Mouse (Mus musculus) ES-Bruce4 (cell line): ENCODE measurements around the gene Herc4. TPM values are rescaled to one million over a fixed set of nuclear protein-coding genes. Genes with fewer than 3 reads are reported as not detected.

ENCODE experiments used
- H3K27ac ChIP-seq: 2 replicates; pipeline ENCODE4 v1.5.1; 2012; ENCODE audit warnings: low read length, inconsistent platforms; ENCODE audit not compliant: insufficient read depth
- H3K27me3 ChIP-seq: 2 replicates; pipeline ENCODE4 v1.6.1; 2012; ENCODE audit warnings: mild to moderate bottlenecking, low read length, inconsistent platforms; ENCODE audit not compliant: control insufficient read depth, poor library complexity, insufficient read depth, severe bottlenecking
- H3K36me3 ChIP-seq: 2 replicates; pipeline ENCODE4 v1.6.1; 2012; ENCODE audit warnings: inconsistent platforms, mild to moderate bottlenecking, low read length, moderate library complexity; ENCODE audit not compliant: control insufficient read depth, poor library complexity, insufficient read depth, severe bottlenecking
- H3K4me1 ChIP-seq: one replicate; pipeline ENCODE4 v1.8.1; 2011; ENCODE audit warnings: low read length; ENCODE audit not compliant: control insufficient read depth, insufficient read depth
- H3K4me3 ChIP-seq: 2 replicates; pipeline ENCODE4 v1.5.1; 2011; ENCODE audit warnings: low read depth, mild to moderate bottlenecking, low read length
- H3K9ac ChIP-seq: 2 replicates; pipeline ENCODE4 v1.6.1; 2012; ENCODE audit warnings: low read depth, mild to moderate bottlenecking, inconsistent platforms; ENCODE audit not compliant: poor library complexity, severe bottlenecking
- H3K9me3 ChIP-seq: replicated peaks from 2 replicates; pipeline ENCODE4 v1.6.1; 2012; ENCODE audit warnings: mild to moderate bottlenecking, low read length, inconsistent platforms; ENCODE audit not compliant: control insufficient read depth, poor library complexity, insufficient read depth, severe bottlenecking
- CTCF ChIP-seq: IDR thresholded peaks from one replicate; pipeline ENCODE4 v1.8.1; 2011; ENCODE audit warnings: low read depth, low read length
- EP300 ChIP-seq: IDR thresholded peaks from 2 replicates; pipeline ENCODE4 v1.6.1; 2011; ENCODE audit warnings: low read depth, low read length; ENCODE audit not compliant: insufficient read depth
- POLR2A ChIP-seq: IDR thresholded peaks from one replicate; pipeline ENCODE4 v1.8.1; 2011; ENCODE audit warnings: low read length; ENCODE audit not compliant: insufficient read depth
- polyA plus RNA-seq: library from polyadenylated mRNA; stranded (reverse); fragments of >200 nt; gene quantifications from 2 replicates; pipeline ENCODE4 v1.2.4, GENCODE M21; 2011; ENCODE audit warnings: low read depth; ENCODE audit not compliant: missing spikeins, insufficient read depth, insufficient read length

Herc4 gene
- polyA plus RNA-seq, 1 experiment, result 139 TPM

DNA sequence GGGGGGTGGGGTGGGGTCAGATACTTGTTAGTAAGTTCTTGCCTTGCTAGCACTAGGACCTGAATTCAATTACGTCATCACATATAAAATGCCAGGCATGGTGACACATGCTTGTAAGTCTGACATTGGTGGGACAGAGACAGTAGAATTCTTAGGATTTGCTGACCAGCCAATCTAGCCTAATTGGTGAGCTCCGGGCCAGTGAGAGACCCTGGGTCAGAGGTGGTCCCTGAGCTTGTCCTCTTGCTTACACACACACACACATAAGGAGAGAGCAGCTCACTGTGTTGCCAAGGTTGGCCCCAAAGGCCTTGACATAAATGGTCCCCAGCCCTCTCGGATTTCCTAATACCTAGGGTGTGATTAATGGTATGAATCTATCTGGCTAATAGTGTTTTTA lies 36.2 kb downstream of the Herc4 start:
- H3K9ac ChIP-seq, result no peak overlapping the region
- TF ChIP-seq CTCF (no peak), POLR2A (no peak)
- H3K4me1 ChIP-seq, result peaks cover 2% of the 10 kb centered on the region
- H3K27ac ChIP-seq, result no peak overlapping the region
- H3K36me3 ChIP-seq, result peaks cover 47% of the 10 kb centered on the region
- H3K9me3 ChIP-seq, result no peaks in the 10 kb centered on the region
- H3K27me3 ChIP-seq, result no peaks in the 10 kb centered on the region
- H3K4me3 ChIP-seq, result no peak overlapping the region

DNA sequence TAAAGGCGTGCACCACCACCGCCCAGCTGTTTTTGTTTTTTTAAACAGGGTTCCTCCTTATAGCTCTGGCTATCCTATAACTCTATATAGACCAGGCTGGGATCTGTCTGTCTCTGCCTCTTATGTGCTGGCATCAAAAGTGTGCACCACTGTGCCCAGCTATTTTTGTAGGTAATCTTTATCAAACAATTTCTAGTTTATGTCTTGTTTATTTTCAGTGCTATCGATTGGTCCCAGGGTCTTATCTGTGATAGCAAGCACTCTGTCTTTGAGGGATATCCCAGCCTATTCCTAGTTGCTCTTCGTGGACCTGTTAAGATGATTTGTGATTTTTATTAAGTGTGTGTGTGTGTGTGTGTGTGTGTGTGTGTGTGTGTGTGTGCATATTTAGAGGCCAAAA lies 38.8 kb downstream of the Herc4 start:
- Histone ChIP-seq H3K27ac (no peak overlapping the region), H3K4me1 (peaks cover 2% of the 10 kb centered on the region), H3K4me3 (no peak overlapping the region), H3K27me3 (no peaks in the 10 kb centered on the region), H3K9ac (no peak overlapping the region), H3K9me3 (no peaks in the 10 kb centered on the region), H3K36me3 (peaks cover 48% of the 10 kb centered on the region)
- TF ChIP-seq POLR2A, result no peak
- no peak for TF ChIP-seq EP300
- TF ChIP-seq CTCF, result no peak

- Histone ChIP-seq H3K4me3 (no peak overlapping the region), H3K27ac (no peak overlapping the region), H3K4me1 (peaks cover 2% of the 10 kb centered on the region), H3K9me3 (no peaks in the 10 kb centered on the region), H3K36me3 (peaks cover 48% of the 10 kb centered on the region), H3K27me3 (no peaks in the 10 kb centered on the region), H3K9ac (no peak overlapping the region)
- TF ChIP-seq CTCF, result no peak
- no peak for TF ChIP-seq POLR2A
- TF ChIP-seq EP300, result no peak
Observed at GRCm38 (mm10) chr10:63282846-63283245, 39.2 kb downstream of the Herc4 start.

- Histone ChIP-seq H3K4me3 (no peak overlapping the region), H3K9me3 (no peaks in the 10 kb centered on the region), H3K27me3 (no peaks in the 10 kb centered on the region), H3K9ac (no peak overlapping the region), H3K36me3 (peaks cover 50% of the 10 kb centered on the region), H3K4me1 (no peaks in the 10 kb centered on the region), H3K27ac (no peak overlapping the region)
- TF ChIP-seq POLR2A, result no peak
- TF ChIP-seq CTCF, result no peak
Observed at GRCm38 (mm10) chr10:63302356-63302755, 58.7 kb downstream of the Herc4 start.

- Histone ChIP-seq H3K27ac (no peak overlapping the region), H3K4me1 (no peaks in the 10 kb centered on the region), H3K9ac (no peak overlapping the region), H3K4me3 (no peak overlapping the region), H3K36me3 (peaks cover 58% of the 10 kb centered on the region), H3K27me3 (no peaks in the 10 kb centered on the region), H3K9me3 (no peaks in the 10 kb centered on the region)
- no peak for TF ChIP-seq POLR2A
- peak; percentile 95 for TF ChIP-seq CTCF
Observed at GRCm38 (mm10) chr10:63308582-63309366, 65.2 kb downstream of the Herc4 start.

GRCm38 (mm10) chr10:63313726-63314125 lies 70.1 kb downstream of the Herc4 start:
- no peaks in the 10 kb centered on the region for H3K27me3 ChIP-seq
- no peak overlapping the region for H3K27ac ChIP-seq
- TF ChIP-seq CTCF (no peak), POLR2A (no peak), EP300 (no peak)
- no peaks in the 10 kb centered on the region for H3K9me3 ChIP-seq
- no peaks in the 10 kb centered on the region for H3K4me1 ChIP-seq
- no peak overlapping the region for H3K9ac ChIP-seq
- no peak overlapping the region for H3K4me3 ChIP-seq
- H3K36me3 ChIP-seq, result peaks cover 67% of the 10 kb centered on the region
